Mouse (Mus musculus) heart, adult 2 months (tissue): Measurements from ENCODE around the gene Olfr317. TPM values are rescaled to one million over a fixed set of nuclear protein-coding genes. Genes with fewer than 3 reads are reported as not detected.
"Not testable (repeated sequence)": the region's sequence is repeated elsewhere in the genome, so short reads cannot be mapped to it uniquely, and the experiment has no call there.

Source experiments
- DNase-seq, 2 experiments: peaks; one replicate each; pipeline ENCODE4 v3.0.0; 2021
- H3K27ac ChIP-seq: fragments of 200-600 bp; 2 replicates; pipeline ENCODE4 v1.8.1; 2022
- H3K27me3 ChIP-seq: fragments of 200-500 bp; 2 replicates; pipeline ENCODE4 v1.6.1; 2012; ENCODE audit warnings: mild to moderate bottlenecking, low read length, inconsistent platforms, mixed read lengths; ENCODE audit not compliant: control insufficient read depth, insufficient read depth
- H3K36me3 ChIP-seq: fragments of 200-500 bp; 2 replicates; pipeline ENCODE4 v1.6.1; 2012; ENCODE audit warnings: low read length, inconsistent platforms; ENCODE audit not compliant: control insufficient read depth, insufficient read depth
- H3K4me1 ChIP-seq: fragments of 200-500 bp; 2 replicates; pipeline ENCODE4 v1.6.1; 2011; ENCODE audit warnings: low read length; ENCODE audit not compliant: control insufficient read depth, insufficient read depth
- H3K4me3 ChIP-seq: fragments of 200-600 bp; 2 replicates; pipeline ENCODE4 v1.8.1; 2022
- H3K79me2 ChIP-seq: fragments of 200-500 bp; replicated peaks from 2 replicates; pipeline ENCODE4 v1.6.1; 2012; ENCODE audit warnings: mild to moderate bottlenecking, inconsistent platforms, low read length, moderate library complexity, mixed read lengths; ENCODE audit not compliant: control insufficient read depth, insufficient read depth
- H3K9ac ChIP-seq: fragments of 200-500 bp; 2 replicates; pipeline ENCODE4 v1.6.1; 2012; ENCODE audit warnings: low read depth, mild to moderate bottlenecking, control low read depth, inconsistent platforms, low read length, mixed read lengths
- CTCF ChIP-seq: fragments of 200-600 bp; IDR thresholded peaks from 2 replicates; pipeline ENCODE4 v1.8.1; 2022; ENCODE audit warnings: antibody characterized with exemption, mild to moderate bottlenecking, moderate library complexity
- EP300 ChIP-seq: fragments of 200-500 bp; IDR thresholded peaks from 2 replicates; pipeline ENCODE4 v1.6.1; 2011; ENCODE audit warnings: low read depth, low read length, control low read depth; ENCODE audit not compliant: insufficient read depth
- POLR2A ChIP-seq: fragments of 200-500 bp; IDR thresholded peaks from 2 replicates; pipeline ENCODE4 v1.6.1; 2011; ENCODE audit warnings: mild to moderate bottlenecking, low read depth, low read length, control low read depth; ENCODE audit not compliant: insufficient read depth
- WGBS: fragments of 180-500 bp; shearing (Covaris S2); methylation state at CpG from one replicate; pipeline ENCODE4 v1.1.7; 2018; 5-methylcytosine and 5-hydroxymethylcytosine counted together
- intact Hi-C: fragments of 180-260 bp; cut with DNase I; formaldehyde crosslinking; loops from one replicate; pipeline ENCODE4 v1.15.1; 2025
- polyA plus RNA-seq: library from polyadenylated mRNA; depleted of rRNA; stranded (reverse); fragments of >200 nt; gene quantifications from 2 replicates; pipeline ENCODE4 v1.2.3, GENCODE M21; 2012
- total RNA-seq, 2 experiments: library from RNA; stranded (reverse); gene quantifications; 2 replicates each; pipeline ENCODE4 v1.2.3; 2021

The Olfr317 gene
- total and polyA plus RNA-seq, 3 experiments, result not detected

DNA sequence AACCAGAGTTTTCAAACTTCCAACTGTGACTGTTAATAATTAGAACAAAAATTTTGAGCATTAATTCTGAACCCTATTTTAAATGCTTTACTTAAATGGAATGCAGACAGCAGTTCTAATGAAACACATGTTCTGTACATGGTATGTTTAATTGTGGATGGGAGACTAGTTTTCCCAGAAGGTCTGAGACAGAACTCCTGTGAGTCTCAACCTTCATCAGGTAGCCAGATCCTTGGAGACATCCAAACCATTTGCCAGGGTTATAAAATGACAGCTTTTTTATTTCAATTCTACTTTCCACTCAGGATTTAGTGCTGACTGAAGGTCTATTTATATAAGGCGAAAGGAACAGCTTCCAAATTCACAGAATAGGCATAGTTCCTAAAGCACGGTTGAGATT, 13.4 kb upstream of the Olfr317 start, which contains the start of gene Olfr316:
Gene Olfr316, plus strand, starts transcription at position 301 of the 400 bp plus-strand sequence.
- H3K9ac ChIP-seq, result no peak within 1 kb of the TSS
- H3K27ac ChIP-seq, result no peak within 1 kb of the TSS
- no peaks in the 10 kb centered on the region; the same call in 1 of the 2 replicates for H3K27me3 ChIP-seq
- intact Hi-C loops, result no loop called here
- H3K36me3 ChIP-seq, result no peaks in the 10 kb centered on the region
- WGBS, result 77% methylated on average over 2 of the region's 2 CpGs
- no peaks in the 10 kb centered on the region for H3K4me1 ChIP-seq
- DNase-seq, result no peak
- H3K79me2 ChIP-seq, result no peaks in the 10 kb centered on the region
- TF ChIP-seq POLR2A (no peak), EP300 (no peak), CTCF (no peak)
- H3K4me3 ChIP-seq, result no peak within 1 kb of the TSS

- DNase-seq, H3K4me1 ChIP-seq, H3K4me3 ChIP-seq, H3K36me3 ChIP-seq, intact Hi-C loops, H3K27ac ChIP-seq, H3K27me3 ChIP-seq, H3K9ac ChIP-seq, H3K79me2 ChIP-seq: not testable (repeated sequence)
- WGBS, result 71% methylated on average over 18 of the region's 18 CpGs
Measured at GRCm38 (mm10) chr11:58751096-58751495, 12.1 kb upstream of the Olfr317 start.

DNA sequence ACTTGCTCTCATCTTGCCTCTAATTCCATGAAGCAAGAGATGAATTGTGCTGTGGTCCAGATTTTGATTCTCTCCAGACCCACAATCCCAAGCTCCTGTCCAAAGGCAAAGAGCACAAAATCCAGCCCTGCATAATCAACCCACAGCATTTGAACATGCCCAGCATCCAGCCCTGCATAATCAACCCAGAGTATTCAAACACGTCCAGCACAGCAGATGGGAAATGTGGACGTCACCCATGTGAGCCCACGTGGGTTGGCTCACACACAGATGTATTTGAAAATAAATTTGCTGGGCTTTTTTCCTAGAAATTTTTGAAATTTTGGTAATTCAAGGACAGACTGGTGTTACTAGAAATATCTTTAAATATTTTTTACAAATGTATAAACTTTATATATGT, 5.6 kb downstream of the Olfr317 start:
- no peak overlapping the region for H3K4me3 ChIP-seq
- no peak overlapping the region for H3K9ac ChIP-seq
- H3K79me2 ChIP-seq, result no peaks in the 10 kb centered on the region
- H3K27ac ChIP-seq, result no peak overlapping the region
- no peaks in the 10 kb centered on the region for H3K36me3 ChIP-seq
- H3K27me3 ChIP-seq, result no peaks in the 10 kb centered on the region
- intact Hi-C loops, result no loop called here
- no peak for TF ChIP-seq CTCF
- TF ChIP-seq POLR2A, result no peak
- TF ChIP-seq EP300, result no peak
- no peak for DNase-seq
- H3K4me1 ChIP-seq, result no peaks in the 10 kb centered on the region
- WGBS, result 38% methylated on average over 3 of the region's 3 CpGs

GRCm38 (mm10) chr11:58727896-58728650, 10.9 kb downstream of the Olfr317 start:
- H3K4me1 ChIP-seq, intact Hi-C loops: not testable (repeated sequence)
- 68% methylated on average over 6 of the region's 6 CpGs for WGBS

DNA sequence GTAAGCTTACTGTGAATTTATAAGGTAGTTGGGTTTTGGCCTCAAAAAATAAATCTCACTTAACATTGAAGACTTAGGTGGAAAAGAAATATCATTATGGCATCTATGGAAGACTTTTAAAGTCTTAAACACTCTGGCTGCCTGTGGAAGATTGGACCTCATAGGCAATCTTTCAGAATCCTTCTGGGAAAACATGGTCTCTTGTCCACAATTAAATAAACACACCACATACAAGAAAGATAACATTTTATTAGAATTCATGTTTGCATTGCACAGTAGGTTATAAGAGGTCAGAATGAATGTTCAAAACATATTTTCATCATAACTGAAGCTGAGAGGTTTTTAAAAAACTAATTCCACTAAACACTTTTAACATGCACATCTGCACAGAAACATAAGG, 15.1 kb downstream of the Olfr317 start, which contains the start of gene Olfr318:
Gene Olfr318, minus strand, starts transcription at position 101 of the 400 bp plus-strand sequence.
- Histone ChIP-seq H3K27me3 (no peaks in the 10 kb centered on the region), H3K79me2 (no peaks in the 10 kb centered on the region), H3K9ac (no peak within 1 kb of the TSS), H3K4me1 (no peaks in the 10 kb centered on the region), H3K27ac (no peak within 1 kb of the TSS), H3K4me3 (no peak within 1 kb of the TSS), H3K36me3 (no peaks in the 10 kb centered on the region)
- TF ChIP-seq POLR2A, result no peak
- TF ChIP-seq EP300, result no peak
- TF ChIP-seq CTCF, result no peak
- intact Hi-C loops, result no loop called here
- DNase-seq, result no peak

More at GRCm38 (mm10) chr11:58727896-58728650, 10.9 kb downstream of the Olfr317 start:
- not testable (repeated sequence) for DNase-seq, H3K27ac ChIP-seq, H3K79me2 ChIP-seq, H3K9ac ChIP-seq, H3K27me3 ChIP-seq, H3K36me3 ChIP-seq, H3K4me3 ChIP-seq

GRCm38 (mm10) chr11:58719701-58720100, 19.3 kb downstream of the Olfr317 start:
- 76% methylated on average over 4 of the region's 4 CpGs for WGBS

DNA sequence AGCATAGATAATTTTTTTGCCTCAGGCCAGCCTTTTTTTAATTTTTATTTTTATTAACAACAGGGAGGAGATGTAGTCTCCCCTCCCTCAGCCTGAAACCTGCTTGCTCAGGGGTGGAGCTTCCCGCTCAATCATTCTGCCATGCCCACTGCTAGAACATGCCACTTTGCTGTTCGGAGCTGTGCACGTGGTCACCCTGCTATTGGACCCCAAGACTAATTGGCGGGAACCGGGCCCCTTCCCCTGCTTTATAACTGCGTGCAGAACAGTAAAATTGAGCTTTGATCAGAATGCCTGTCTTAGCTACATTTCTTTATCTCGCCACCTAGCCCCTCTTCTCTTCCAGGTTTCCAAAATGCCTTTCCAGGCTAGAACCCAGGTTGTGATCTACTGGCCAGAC, 21.3 kb downstream of the Olfr317 start:
- H3K27ac ChIP-seq, intact Hi-C loops, DNase-seq, H3K4me1 ChIP-seq, H3K4me3 ChIP-seq, H3K36me3 ChIP-seq, H3K9ac ChIP-seq, H3K27me3 ChIP-seq, H3K79me2 ChIP-seq: not testable (repeated sequence)
- 87% methylated on average over 7 of the region's 7 CpGs for WGBS

More at GRCm38 (mm10) chr11:58719701-58720100, 19.3 kb downstream of the Olfr317 start:
- H3K79me2 ChIP-seq, result no peaks in the 10 kb centered on the region
- TF ChIP-seq EP300, result no peak
- TF ChIP-seq CTCF, result no peak
- no peak for TF ChIP-seq POLR2A
- no peak overlapping the region for H3K4me3 ChIP-seq
- intact Hi-C loops, result no loop called here
- H3K27ac ChIP-seq, result no peak overlapping the region
- no peaks in the 10 kb centered on the region for H3K36me3 ChIP-seq
- H3K27me3 ChIP-seq, result no peaks in the 10 kb centered on the region
- DNase-seq, result no peak
- no peak overlapping the region for H3K9ac ChIP-seq
- H3K4me1 ChIP-seq, result no peaks in the 10 kb centered on the region
